Mouse (Mus musculus): ENCODE data around the gene Fbp2.
"Not testable (repeated sequence)": the region's sequence is repeated elsewhere in the genome, so short reads cannot be mapped to it uniquely, and the experiment has no call there.

Fbp2 gene

DNA sequence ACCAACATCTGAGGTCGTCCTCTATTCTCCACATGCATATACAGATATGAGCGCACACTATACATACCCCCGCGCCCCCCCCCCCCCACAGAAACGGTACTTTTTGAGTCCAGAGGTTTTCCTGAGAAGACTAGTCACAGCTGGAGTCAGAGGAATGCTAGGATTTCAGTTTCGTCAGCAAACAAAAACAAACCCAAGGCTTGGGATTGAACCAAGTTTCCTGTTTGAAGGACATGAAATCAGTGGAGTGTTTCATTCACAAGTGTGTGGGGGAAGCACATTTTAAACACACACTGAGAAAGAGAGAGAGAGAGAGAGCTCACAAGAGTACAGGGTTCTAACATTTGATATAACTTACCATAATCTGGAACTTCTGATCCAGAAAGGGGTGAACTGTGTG, 5.5 kb upstream of the Fbp2 start:
- no peak for DNase-seq

DNA sequence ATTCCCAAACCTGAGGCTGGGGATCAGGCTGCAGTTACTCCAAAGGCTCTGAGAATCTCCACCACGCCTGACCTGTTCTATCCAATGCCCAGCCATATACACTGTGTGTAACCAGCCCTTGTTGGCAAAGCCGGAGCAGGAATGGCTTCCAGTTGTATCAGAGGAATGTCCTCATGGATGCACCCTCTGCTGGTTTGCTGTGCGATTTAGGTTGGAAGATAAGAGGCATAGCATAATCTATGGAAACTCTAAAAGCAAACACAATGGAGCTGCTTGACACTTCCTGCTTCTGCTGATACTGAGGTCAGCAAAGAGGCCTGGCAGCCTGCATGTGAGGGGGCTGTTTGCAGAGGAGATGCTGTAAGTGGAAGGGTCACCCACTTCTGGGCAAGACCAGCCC, 4.7 kb upstream of the Fbp2 start:
- DNase-seq: no peak

- peak in 1 of 2 experiments; percentile 14 for DNase-seq
These were observed 1.8 kb upstream of the Fbp2 start for GRCm38 (mm10) chr13:62860068-62860467.

GRCm38 (mm10) chr13:62859251-62859650, 1.0 kb upstream of the Fbp2 start:
- DNase-seq: not testable (repeated sequence)

DNA sequence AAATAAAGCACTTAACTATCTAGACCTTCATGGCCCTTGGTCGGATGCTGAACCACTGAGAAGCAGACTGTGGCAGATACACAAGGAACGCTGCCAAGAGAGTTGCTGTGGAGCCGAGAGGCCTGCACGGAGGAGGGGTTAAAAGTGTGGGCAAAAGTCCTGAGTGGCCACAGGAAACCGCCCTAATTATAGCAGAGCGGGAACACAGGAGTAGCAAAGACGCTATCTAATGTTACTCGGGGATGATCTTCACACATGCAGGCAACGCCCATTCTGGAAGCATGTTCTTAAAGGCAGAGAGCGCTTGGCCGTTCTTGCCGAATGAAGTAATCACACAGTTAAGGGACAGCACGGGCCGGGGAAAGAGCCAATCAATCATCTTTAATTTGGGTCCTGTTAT, 1.4 kb downstream of the Fbp2 start:
- peak; percentile 43 to 57 for DNase-seq

- DNase-seq: peak; percentile 84 to 88
These were observed 1.9 kb downstream of the Fbp2 start for GRCm38 (mm10) chr13:62856305-62856675.

- DNase-seq: no peak
These were observed 2.6 kb downstream of the Fbp2 start for GRCm38 (mm10) chr13:62855396-62856304.

- peak; percentile 62 to 90 for DNase-seq
These were observed 3.6 kb downstream of the Fbp2 start for GRCm38 (mm10) chr13:62854666-62855065.

DNA sequence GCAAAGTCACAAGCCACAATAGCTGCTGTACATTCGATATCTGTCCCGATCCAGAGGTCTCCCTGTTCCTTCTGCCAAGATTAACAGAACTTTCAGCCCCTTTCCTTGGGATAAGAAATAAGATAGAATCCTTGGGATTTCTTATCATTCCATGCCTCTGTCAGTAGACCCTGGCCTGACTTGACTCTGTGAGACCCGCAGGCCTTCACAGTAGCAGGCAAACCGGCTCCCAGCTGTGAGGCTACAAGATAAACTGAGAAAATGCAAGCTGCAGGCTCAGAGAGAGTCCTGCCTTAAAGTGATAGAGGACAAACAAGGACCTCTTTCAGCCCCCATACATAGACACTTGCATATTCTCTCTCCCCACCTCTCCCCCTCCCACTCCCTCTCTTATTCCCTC, 24.9 kb downstream of the Fbp2 start:
- DNase-seq: no peak

DNA sequence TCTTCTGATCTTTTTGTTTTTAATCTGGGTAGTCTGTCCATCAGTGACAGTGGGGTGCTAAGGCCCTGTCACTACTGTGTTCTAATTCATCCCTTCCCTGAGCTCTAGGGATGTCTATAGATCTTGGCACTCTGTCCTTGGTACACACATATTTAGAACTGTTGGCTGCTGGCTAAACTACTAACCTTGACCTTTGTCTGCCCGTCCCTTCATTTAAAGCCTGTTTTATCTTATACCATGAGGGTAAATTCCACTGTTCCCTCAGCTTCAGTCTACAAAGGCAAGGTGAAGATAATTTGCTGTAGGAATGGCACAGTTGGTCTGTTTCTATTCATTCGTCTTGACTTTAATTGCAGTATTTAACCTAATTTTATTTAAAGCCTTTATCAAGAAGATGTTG, 26.0 kb downstream of the Fbp2 start:
- no peak for DNase-seq

DNA sequence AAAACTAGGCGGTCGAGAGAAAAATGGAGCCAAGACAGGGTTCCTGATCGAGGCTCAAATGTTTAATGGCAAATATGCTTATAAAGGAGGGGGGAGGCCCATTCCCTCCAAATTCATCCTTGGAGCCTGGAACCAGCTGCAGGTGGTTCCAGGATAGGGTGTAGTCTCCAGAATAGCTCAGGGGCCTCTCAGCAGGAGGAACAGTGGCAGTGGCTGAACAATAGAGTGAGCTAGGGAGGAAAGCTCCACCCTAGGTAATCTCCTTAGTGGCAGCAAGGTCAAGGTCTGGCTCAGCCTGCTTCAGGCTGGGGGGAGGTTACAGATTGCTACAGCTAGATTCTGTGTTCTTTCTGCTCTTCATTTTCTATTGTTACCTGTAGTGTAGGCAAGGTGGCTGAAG, 42.5 kb downstream of the Fbp2 start:
- not testable (repeated sequence) for DNase-seq

GRCm38 (mm10) chr13:62812713-62813112, 45.5 kb downstream of the Fbp2 start:
- DNase-seq: peak in 1 of 2 experiments; percentile 7

- not testable (repeated sequence) for DNase-seq
These were observed 50.2 kb downstream of the Fbp2 start for GRCm38 (mm10) chr13:62807981-62808380.

Measured in kidney, postnatal 36 days (tissue).